Mouse (Mus musculus) olfactory bulb, adult 2 months (tissue): ENCODE measurements around the gene Nog.

Experiments
- CTCF ChIP-seq: fragments of 200-500 bp; IDR thresholded peaks from 2 replicates; pipeline ENCODE4 v1.5.1; 2012; ENCODE audit warnings: low read depth, mild to moderate bottlenecking, low read length, moderate library complexity; ENCODE audit not compliant: insufficient read depth
- POLR2A ChIP-seq: fragments of 200-500 bp; IDR thresholded peaks from 2 replicates; pipeline ENCODE4 v1.6.1; 2012; ENCODE audit warnings: mild to moderate bottlenecking, low read depth, low read length, moderate library complexity; ENCODE audit not compliant: insufficient read depth

GRCm38 (mm10) chr11:89312378-89312777 lies 10.2 kb upstream of the Nog start:
- no peak for TF ChIP-seq CTCF
- no peak for TF ChIP-seq POLR2A
